9 mouse cellular contexts compared by ENCODE assay signal in genomic region chr4:49844274-49844827, GRCm38 (mm10). TPM values are rescaled to one million over a fixed set of nuclear protein-coding genes. Genes with fewer than 3 reads are reported as not detected.
DNase-seq lines count a peak whose midpoint lies in the region; ATAC-seq lines count a peak whose summit lies in the region.
"Had no signal": no experiment of that assay in that cellular context is flagged by ENCODE, and none has a peak within 500 bp of the region (broad histone marks: within the 10 kb centered on the region; RNA-seq: fewer than 3 reads in every experiment).

No protein-coding gene starts in this region.

- H3K9me3 ChIP-seq in heart, embryonic 14.5 days (ENCODE audit: control insufficient read depth, low read length) = no peaks in the 10 kb centered on the region
- H3K9me3 ChIP-seq in midbrain, embryonic 10.5 days (replicated peaks) = no peaks in the 10 kb centered on the region

- ATAC-seq in heart, embryonic 14.5 days (ENCODE audit: insufficient number of reproducible peaks, insufficient read depth, low FRiP score, low read depth) = no peak
- ATAC-seq: Patski had no signal

- H3K4me3 ChIP-seq in heart, embryonic 14.5 days (ENCODE audit: control insufficient read depth in 1 of 2, insufficient read depth in 1 of 2, low read depth in 1 of 2, low read length in 2 of 2) = peak overlapping the region; percentile 54 to 58
- H3K4me3 ChIP-seq in midbrain, embryonic 10.5 days = peak overlapping the region; percentile 75

- WGBS in heart, embryonic 14.5 days = 3% methylated on average over 31 of the region's 33 CpGs
- 4% methylated on average over 33 of the region's 33 CpGs for WGBS in midbrain, embryonic 10.5 days

- no peaks in the 10 kb centered on the region for H3K36me3 ChIP-seq in heart, embryonic 14.5 days (ENCODE audit: control insufficient read depth, insufficient read depth, low read length)
- H3K36me3 ChIP-seq in midbrain, embryonic 10.5 days = no peaks in the 10 kb centered on the region

- H3K4me2 ChIP-seq in heart, embryonic 14.5 days (ENCODE audit: low read length) = peak overlapping the region; percentile 89

- intact Hi-C loops in heart, postnatal 14 days (cut with DNase I) = loop anchor here (2.0 kb wide), 1 partner anchor 114 kb away; no protein-coding TSS in a partner anchor

- no peak for DNase-seq in heart, postnatal 14 days
- DNase-seq in R1 (ENCODE audit: low read depth, low spot score) = peak; percentile 5
- peak; percentile 33 to 45 for DNase-seq in frontal cortex, postnatal 36 days (ENCODE audit: low spot score in 2 of 2)
- DNase-seq in midbrain, embryonic 10.5 days (ENCODE audit: low spot score) = peak; percentile 34
- no peak for DNase-seq in ovary, postnatal 36 days (ENCODE audit: low spot score)
- DNase-seq in adrenal gland, adult 2 months = no peak
- no peak for DNase-seq in cerebellum, adult 9-11 months

- peaks cover 5 to 6% of the 10 kb centered on the region in 2 experiments; a peak in 3 of 4 replicates for H3K4me1 ChIP-seq in heart, embryonic 14.5 days (ENCODE audit: control insufficient read depth in 2 of 2, insufficient read depth in 2 of 2, low read length in 2 of 2)
- H3K4me1 ChIP-seq in midbrain, embryonic 10.5 days = peaks cover 21% of the 10 kb centered on the region

- H3K27ac ChIP-seq in heart, embryonic 14.5 days (replicated peaks in 1 of 2; ENCODE audit: control insufficient read depth in 1 of 2, insufficient read depth in 1 of 2, low read depth in 2 of 2, low read length in 2 of 2) = no peak overlapping the region
- no peak overlapping the region; the same call in 1 of the 2 replicates for H3K27ac ChIP-seq in midbrain, embryonic 10.5 days (replicated peaks)

- no peak overlapping the region for H3K9ac ChIP-seq in heart, embryonic 14.5 days (ENCODE audit: low read length)

- peaks cover 29% of the 10 kb centered on the region for H3K27me3 ChIP-seq in heart, embryonic 14.5 days (ENCODE audit: control insufficient read depth, insufficient read depth, low read length)
- peaks cover 51% of the 10 kb centered on the region for H3K27me3 ChIP-seq in midbrain, embryonic 10.5 days (ENCODE audit: low read depth, poor library complexity, severe bottlenecking)

RNA-seq across cellular contexts. Expression of gene Grin3a, which starts 1.2 kb away (rescaled TPM):
- polyA plus RNA-seq in heart, embryonic 14.5 days (2014; fragmentation: Nextera tagmentation; extraction: Ambion mirVana) = 0.46 and 0.62 TPM in 2 replicates
- total RNA-seq in heart, postnatal 14 days (2021) = under 1 TPM; 0.15 to 0.33 TPM
- polyA plus RNA-seq in midbrain, embryonic 10.5 days (2016; fragmentation: Nextera tagmentation; extraction: Ambion mirVana) = 0.21 and 0.31 TPM in 2 replicates
- under 1 TPM; 0.21 to 0.46 TPM for total RNA-seq in adrenal gland, adult 2 months (2021)
- 0.01 and 0.09 TPM in 2 replicates for polyA plus RNA-seq in adrenal gland, adult 2 months (2012; rRNA removed)

Comparison
In these comparisons a context has a peak if more than half of its experiments do, and no peak if none do; other contexts are left out.
1. DNase-seq: peak in R1 (single experiment), frontal cortex, postnatal 36 days (2 of 2) and midbrain, embryonic 10.5 days (single experiment); none in heart, postnatal 14 days (0 of 2), ovary, postnatal 36 days (single experiment), adrenal gland, adult 2 months (single experiment) and cerebellum, adult 9-11 months (single experiment).